ENCODE assay signal across 23 mouse cellular contexts in genomic region chr13:83473755-83474154, GRCm38 (mm10). TPM values are rescaled to one million over a fixed set of nuclear protein-coding genes. Genes with fewer than 3 reads are reported as not detected.
DNase-seq lines count a peak whose midpoint lies in the region; ATAC-seq and TF ChIP-seq lines count a peak whose summit lies in the region.
"Had no signal": no experiment of that assay in that cellular context is flagged by ENCODE, and none has a peak within 500 bp of the region (broad histone marks: within the 10 kb centered on the region; RNA-seq: fewer than 3 reads in every experiment).

No protein-coding gene starts in this region.

- no peaks in the 10 kb centered on the region for H3K9me3 ChIP-seq in forebrain, embryonic 11.5 days (ENCODE audit: control insufficient read depth, low read length)
- H3K9me3 ChIP-seq: embryonic facial prominence, embryonic 10.5 days; embryonic facial prominence, embryonic 12.5 days; forebrain, embryonic 12.5 days had no signal

- WGBS in forebrain, embryonic 11.5 days: 87% methylated on average over 2 of the region's 2 CpGs
- WGBS in lung, adult 2 months: 74% methylated on average over 2 of the region's 2 CpGs

- no peaks in the 10 kb centered on the region for H3K4me1 ChIP-seq in forebrain, embryonic 11.5 days (replicated peaks; ENCODE audit: control insufficient read depth, insufficient read depth, low read length)
- H3K4me1 ChIP-seq in lung, adult 2 months (ENCODE audit: control insufficient read depth, insufficient read depth, low read length): no peaks in the 10 kb centered on the region
- H3K4me1 ChIP-seq: embryonic facial prominence, embryonic 10.5 days; embryonic facial prominence, embryonic 12.5 days; forebrain, embryonic 12.5 days had no signal

- ATAC-seq in common myeloid progenitor, adult 5-6 weeks (replicated peaks; ENCODE audit: low read depth, poor library complexity, severe bottlenecking): 0 out of 2 replicates have a peak, but pooled peaks have one; percentile 32
- ATAC-seq in megakaryocyte, adult 5-6 weeks (ENCODE audit: poor library complexity, severe bottlenecking): peak; percentile 82
- ATAC-seq in neutrophil, adult 5-6 weeks (ENCODE audit: extremely low read depth, insufficient number of reproducible peaks, low FRiP score, poor library complexity, severe bottlenecking): peak; percentile 36; the same call in 1 of the 2 replicates
- no peak for ATAC-seq in forebrain, embryonic 11.5 days (replicated peaks; ENCODE audit: low FRiP score)
- ATAC-seq: activated CD4-positive, CD25-positive, alpha-beta regulatory T cell, adult 4 months; forebrain, embryonic 14.5 days; forebrain, embryonic 16.5 days; Patski had no signal

- H3K4me3 ChIP-seq in forebrain, embryonic 11.5 days (ENCODE audit: low read depth, low read length): no peak overlapping the region
- no peak overlapping the region for H3K4me3 ChIP-seq in lung, adult 2 months (replicated peaks; ENCODE audit: extremely low read depth, low read depth, low read length)
- H3K4me3 ChIP-seq: embryonic facial prominence, embryonic 10.5 days; embryonic facial prominence, embryonic 12.5 days; forebrain, embryonic 12.5 days had no signal

- no peak for TF ChIP-seq CTCF in lung, adult 2 months (IDR thresholded peaks at IDR 0.05; ENCODE audit: insufficient read depth, low read length)

- DNase-seq in A20 (ENCODE audit: low read depth, low spot score): peak; percentile 31
- no peak for DNase-seq in forebrain, embryonic 11.5 days (ENCODE audit: low spot score)
- no peak for DNase-seq in lung, adult 2 months
- no peak for DNase-seq in spleen, postnatal 10 days (ENCODE audit: low spot score in 2 of 2)
- DNase-seq in cerebellum, adult 18-20 months: no peak
- DNase-seq: adrenal gland, adult 8-10 months; adrenal gland, postnatal 14 days; adrenal gland, postnatal 36 days; cerebellum, adult 11-12 months; cerebellum, adult 8-10 months; cerebellum, adult 9-11 months; cerebellum, postnatal 14 days; cerebellum, postnatal 36 days had no signal

- H3K27ac ChIP-seq in forebrain, embryonic 11.5 days (ENCODE audit: low read depth, low read length): no peak overlapping the region
- H3K27ac ChIP-seq: embryonic facial prominence, embryonic 10.5 days; embryonic facial prominence, embryonic 12.5 days; forebrain, embryonic 12.5 days had no signal

- H3K9ac ChIP-seq in forebrain, embryonic 11.5 days (ENCODE audit: low read length): no peak overlapping the region
- H3K9ac ChIP-seq: embryonic facial prominence, embryonic 12.5 days; forebrain, embryonic 12.5 days had no signal

- no peak for TF ChIP-seq POLR2A in lung, adult 2 months (IDR thresholded peaks at IDR 0.05; ENCODE audit: borderline replicate concordance, extremely low read depth, low read depth, low read length)

- H3K27me3 ChIP-seq in forebrain, embryonic 11.5 days (ENCODE audit: control insufficient read depth, insufficient read depth, low read length): no peaks in the 10 kb centered on the region
- H3K27me3 ChIP-seq: embryonic facial prominence, embryonic 12.5 days; forebrain, embryonic 12.5 days; Patski had no signal

- H3K4me2 ChIP-seq in forebrain, embryonic 11.5 days (ENCODE audit: low read depth, low read length, severe bottlenecking): no peak overlapping the region
- H3K4me2 ChIP-seq: embryonic facial prominence, embryonic 12.5 days; forebrain, embryonic 12.5 days had no signal

- no peaks in the 10 kb centered on the region for H3K36me3 ChIP-seq in forebrain, embryonic 11.5 days (ENCODE audit: control insufficient read depth, insufficient read depth, low read length)
- H3K36me3 ChIP-seq: embryonic facial prominence, embryonic 10.5 days; embryonic facial prominence, embryonic 12.5 days; forebrain, embryonic 12.5 days had no signal

RNA-seq across cellular contexts. Expression of gene Mef2c, which starts 30.1 kb away (rescaled TPM):
- 339 and 380 TPM in 2 replicates for total RNA-seq in common myeloid progenitor, adult 5-6 weeks (2017)
- total RNA-seq in megakaryocyte, adult 5-6 weeks (2015): 52.8 and 57.4 TPM in 2 replicates
- 86.5 and 89.1 TPM in 2 replicates for total RNA-seq in megakaryocyte, adult 5-6 weeks (2017)
- 517 and 676 TPM in 2 replicates for total RNA-seq in neutrophil, adult 5-6 weeks (2017)
- polyA plus RNA-seq in forebrain, embryonic 11.5 days (2014; fragmentation: Nextera tagmentation; extraction: Ambion mirVana): 18.0 and 19.0 TPM in 2 replicates
- 18.0 and 36.8 TPM in 2 replicates for polyA plus RNA-seq in lung, adult 2 months (2012; rRNA removed)
- polyA plus RNA-seq: Patski had no signal
